Mouse (Mus musculus) brain, embryonic 14.5 days (tissue): ENCODE data around the gene Palm3. TPM values are rescaled to one million over a fixed set of nuclear protein-coding genes. Genes with fewer than 3 reads are reported as not detected.

ENCODE experiments used
- DNase-seq: peaks from one replicate; pipeline ENCODE4 v3.0.0-alpha.2; 2011; ENCODE audit warnings: low read depth
- CTCF ChIP-seq: fragments of 200-500 bp; IDR thresholded peaks from 2 replicates; pipeline ENCODE4 v1.5.1; 2012; ENCODE audit warnings: inconsistent platforms, mild to moderate bottlenecking, moderate library complexity, borderline replicate concordance; ENCODE audit not compliant: insufficient read depth, insufficient read length; ENCODE audit errors: extremely low read depth
- POLR2A ChIP-seq: fragments of 200-500 bp; IDR thresholded peaks from 2 replicates; pipeline ENCODE4 v1.6.1; 2012; ENCODE audit warnings: mild to moderate bottlenecking, inconsistent platforms, borderline replicate concordance; ENCODE audit not compliant: poor library complexity, insufficient read depth, insufficient read length, severe bottlenecking; ENCODE audit errors: extremely low read depth
- polyA plus RNA-seq: library from polyadenylated mRNA; depleted of rRNA; stranded (reverse); fragments of >200 nt; gene quantifications from 2 replicates; pipeline ENCODE4 v1.2.3, GENCODE M21; 2012; rRNA removed

The Palm3 gene
- polyA plus RNA-seq, 1 experiment = 3.7 TPM

GRCm38 (mm10) chr8:84076412-84076811 is 55.1 kb downstream of the Palm3 start:
- DNase-seq = no peak
- TF ChIP-seq POLR2A = no peak
- TF ChIP-seq CTCF = no peak

DNA sequence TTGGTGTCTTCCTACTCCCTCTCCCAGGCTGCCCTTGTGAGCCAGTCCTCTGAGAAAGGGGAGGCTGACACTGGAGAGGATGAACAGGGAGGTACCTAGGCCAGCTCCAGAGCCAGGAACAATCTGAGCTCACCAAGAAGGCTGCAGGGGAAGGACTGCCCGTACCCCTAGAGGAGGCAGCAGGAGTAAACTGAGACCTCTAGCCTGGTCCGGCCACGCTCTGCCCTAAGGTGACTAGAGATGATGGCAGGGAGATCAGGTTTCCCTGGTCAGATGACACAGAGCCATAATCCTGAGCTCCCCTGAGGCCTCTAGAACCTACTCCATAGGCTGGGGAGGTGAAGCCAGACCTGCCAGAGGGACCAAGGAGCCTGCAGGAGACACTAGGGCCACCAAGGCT is 55.6 kb downstream of the Palm3 start:
- TF ChIP-seq POLR2A (no peak), CTCF (no peak)
- DNase-seq = no peak

- no peak for TF ChIP-seq CTCF
- TF ChIP-seq POLR2A = no peak
These were observed 57.9 kb downstream of the Palm3 start for GRCm38 (mm10) chr8:84079206-84079605.

More at GRCm38 (mm10) chr8:84079206-84079605, 57.9 kb downstream of the Palm3 start:
- no peak for DNase-seq

Other genes starting within 250 kb of the Palm3 start
- 237 and 327 TPM in 2 replicates for gene Adgrl1, start 121.4 kb upstream of the Palm3 start, polyA plus RNA-seq
- gene Gm10644, start 66.3 kb upstream of the Palm3 start, polyA plus RNA-seq = 0.62 and 0.77 TPM in 2 replicates
- gene Asf1b, start 66.0 kb upstream of the Palm3 start, polyA plus RNA-seq = 20.3 and 31.9 TPM in 2 replicates
- 121 and 143 TPM in 2 replicates for gene Prkaca, start 48.5 kb upstream of the Palm3 start, polyA plus RNA-seq
- 87.5 and 93.8 TPM in 2 replicates for gene Samd1, start 23.8 kb upstream of the Palm3 start, polyA plus RNA-seq
- 0.27 and 0.37 TPM in 2 replicates for gene 1700067K01Rik, start 20.0 kb upstream of the Palm3 start, polyA plus RNA-seq
- gene 2210011C24Rik, start 9.3 kb upstream of the Palm3 start, polyA plus RNA-seq = 0.07 and 0.35 TPM in 2 replicates
- 0.48 and 0.50 TPM in 2 replicates for gene Il27ra, start 21.1 kb downstream of the Palm3 start, polyA plus RNA-seq
- gene Rln3, start 23.5 kb downstream of the Palm3 start, polyA plus RNA-seq = 0.21 and 0.36 TPM in 2 replicates
- gene Gm10643, start 43.7 kb downstream of the Palm3 start, polyA plus RNA-seq = 2.0 and 2.9 TPM in 2 replicates
- 34.1 and 41.7 TPM in 2 replicates for gene Rfx1, start 45.4 kb downstream of the Palm3 start, polyA plus RNA-seq
- 109 and 153 TPM in 2 replicates for gene Dcaf15, start 83.3 kb downstream of the Palm3 start, polyA plus RNA-seq
- 0.10 and 0.31 TPM in 2 replicates for gene Podnl1, start 104.5 kb downstream of the Palm3 start, polyA plus RNA-seq
- gene Cc2d1a, start 126.5 kb downstream of the Palm3 start, polyA plus RNA-seq = 44.9 and 47.9 TPM in 2 replicates
- gene 4930432K21Rik, start 126.6 kb downstream of the Palm3 start, polyA plus RNA-seq = 2.1 and 2.7 TPM in 2 replicates
- gene Nanos3, start 163.7 kb downstream of the Palm3 start, polyA plus RNA-seq = 5.3 and 7.5 TPM in 2 replicates
- 63.1 and 67.1 TPM in 2 replicates for gene Zswim4, start 215.6 kb downstream of the Palm3 start, polyA plus RNA-seq
- 165 and 185 TPM in 2 replicates for gene D8Ertd738e, start 228.2 kb downstream of the Palm3 start, polyA plus RNA-seq
- 37.4 and 62.2 TPM in 2 replicates for gene Mri1, start 235.9 kb downstream of the Palm3 start, polyA plus RNA-seq
- gene Ccdc130, start 248.9 kb downstream of the Palm3 start, polyA plus RNA-seq = 35.0 and 40.6 TPM in 2 replicates